Mouse (Mus musculus): Measurements from ENCODE around the gene Speer4b.

GRCm38 (mm10) chr5:27490942-27491341 lies 10.3 kb downstream of the Speer4b start:
- no peak for TF ChIP-seq EP300 (IDR thresholded peaks at IDR 0.05; ENCODE audit: low read depth)
- no peak for TF ChIP-seq CTCF (IDR thresholded peaks at IDR 0.05; ENCODE audit: low read depth)
